Mouse (Mus musculus): ENCODE measurements around the gene Gm17654. TPM values are rescaled to one million over a fixed set of nuclear protein-coding genes. Genes with fewer than 3 reads are reported as not detected.
"Not testable (repeated sequence)": the region's sequence is repeated elsewhere in the genome, so short reads cannot be mapped to it uniquely, and the experiment has no call there.

Gene Gm17654
- total RNA-seq (2021): not detected
- long read RNA-seq, experiment 1: 0 reads
- long read RNA-seq, experiment 2: 0 reads

DNA sequence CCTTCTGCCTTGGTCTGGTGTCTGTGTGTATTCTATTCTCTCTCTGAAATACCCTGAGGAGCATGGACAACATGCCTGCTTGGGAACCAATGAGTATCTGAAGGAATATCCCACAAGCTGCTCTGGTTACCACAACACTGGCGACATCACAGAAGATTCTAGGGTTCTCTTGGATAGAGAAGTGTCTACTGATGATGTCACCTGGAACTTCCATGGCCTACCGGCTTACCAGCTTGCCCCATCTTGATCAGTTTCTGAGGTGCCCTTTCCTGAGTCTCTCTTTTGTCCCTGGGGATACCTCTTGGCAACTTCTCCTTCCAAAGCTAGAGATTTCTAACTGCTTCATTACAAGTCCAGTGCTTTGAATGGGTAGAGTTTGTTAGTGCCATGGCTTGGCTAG, at the start of gene Gm17654:
TSS of gene Gm17654 (minus strand) at position 101 of the 400 bp plus-strand sequence.
- not testable (repeated sequence) for DNase-seq

DNA sequence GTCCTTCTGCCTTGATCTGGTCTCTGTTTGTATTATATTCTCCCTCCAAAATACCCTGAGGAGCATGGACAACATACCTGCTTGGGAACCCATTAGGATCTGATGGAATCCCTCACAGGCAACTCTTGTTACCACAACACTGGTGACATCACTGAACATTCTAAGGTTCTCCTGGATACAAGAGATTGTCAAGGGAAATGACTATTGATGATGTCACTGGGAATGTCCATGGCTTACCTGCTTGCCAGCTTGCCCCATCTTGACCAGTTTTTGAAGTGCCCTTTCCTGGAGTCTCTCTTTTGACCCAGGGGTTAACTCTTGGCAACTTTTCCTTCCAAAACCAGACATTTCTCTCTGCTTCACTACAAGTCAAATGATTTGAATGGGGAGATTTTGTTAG, 29.0 kb upstream of the Gm17654 start, which contains the start of gene Gm10375:
TSS of gene Gm10375 (minus strand) at position 101 of the 400 bp plus-strand sequence.
- not testable (repeated sequence) for DNase-seq

DNA sequence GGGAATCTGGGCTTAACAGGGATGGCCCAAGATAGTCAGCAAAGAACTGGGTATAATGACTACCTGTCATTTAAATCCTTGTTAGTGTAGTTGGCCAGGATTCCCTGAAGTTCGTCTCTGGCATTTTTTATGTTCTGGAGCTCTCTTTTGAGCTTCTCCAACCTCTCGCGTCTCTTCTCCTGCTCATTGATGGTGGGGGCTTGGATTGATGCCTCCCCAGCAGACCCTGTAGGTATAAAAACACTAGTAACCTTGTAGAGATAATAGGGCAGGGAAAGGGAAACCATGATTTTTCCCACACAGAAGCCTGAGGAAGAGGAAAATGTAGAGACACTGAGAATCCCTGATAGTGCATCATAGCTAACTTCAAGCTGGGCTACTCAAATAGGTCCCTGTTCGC, 977 bp downstream of the Gm17654 start:
- peak; percentile 7 for DNase-seq

DNA sequence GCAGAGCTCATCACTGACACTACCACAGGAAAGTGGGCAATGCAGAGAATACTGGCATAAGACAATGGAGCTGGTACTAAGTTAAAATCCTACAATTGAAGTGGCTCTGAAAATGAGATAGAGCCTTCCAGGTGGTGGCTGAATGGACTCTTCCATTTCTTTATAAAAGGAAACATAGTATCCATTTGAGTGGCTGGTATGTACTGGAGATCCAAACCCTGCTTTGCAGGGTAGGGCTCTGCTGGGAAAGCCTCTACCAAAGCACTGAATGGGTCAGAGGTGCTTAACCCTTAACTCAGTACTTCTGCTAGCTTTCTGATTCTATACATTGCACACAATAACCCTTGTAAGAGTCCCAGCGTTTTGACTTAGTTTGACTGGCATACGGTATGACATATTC, 26.7 kb downstream of the Gm17654 start:
- DNase-seq: not testable (repeated sequence)

DNA sequence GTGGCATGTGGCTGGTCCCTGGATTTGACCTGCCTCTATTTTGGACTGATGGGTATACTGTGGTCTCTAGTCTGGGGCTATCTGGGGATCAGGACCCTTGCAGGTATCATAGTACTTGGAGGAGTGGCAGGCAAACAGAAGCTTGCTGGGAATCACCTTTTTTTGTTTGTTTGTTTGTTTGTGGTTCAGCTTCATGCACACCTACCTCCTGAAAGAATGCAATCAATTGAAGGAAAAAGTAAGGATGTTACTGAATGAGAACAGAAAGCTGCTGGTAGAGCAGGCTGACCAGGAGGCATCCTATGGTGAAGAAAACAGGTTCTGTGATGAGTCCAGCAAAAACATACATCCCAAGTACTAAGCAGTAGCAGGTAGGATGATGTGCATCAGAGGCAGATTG, 32.7 kb downstream of the Gm17654 start:
- DNase-seq: not testable (repeated sequence)

DNA sequence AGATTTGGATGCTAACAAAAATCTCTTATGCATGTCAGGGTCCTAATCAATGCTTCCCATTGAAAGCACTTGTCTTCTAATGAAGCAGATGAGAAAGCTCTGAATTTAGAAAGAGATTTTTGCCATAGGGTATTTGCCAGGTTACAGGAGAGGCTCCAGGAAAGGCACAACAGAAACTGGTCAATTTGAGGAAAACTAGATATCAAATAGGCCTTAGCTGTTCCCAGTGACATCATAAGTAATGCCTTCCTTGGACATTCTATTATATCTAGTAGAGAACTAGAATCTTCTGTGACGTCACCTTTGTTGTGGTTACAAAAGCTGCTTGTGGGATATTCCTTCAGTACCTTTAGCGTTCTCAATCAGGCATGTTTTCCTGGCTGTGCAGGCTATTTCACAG, 35.7 kb downstream of the Gm17654 start, which contains the start of gene Gm5799:
TSS of gene Gm5799 (plus strand) at position 301 of the 400 bp plus-strand sequence.
- not testable (repeated sequence) for DNase-seq

DNA sequence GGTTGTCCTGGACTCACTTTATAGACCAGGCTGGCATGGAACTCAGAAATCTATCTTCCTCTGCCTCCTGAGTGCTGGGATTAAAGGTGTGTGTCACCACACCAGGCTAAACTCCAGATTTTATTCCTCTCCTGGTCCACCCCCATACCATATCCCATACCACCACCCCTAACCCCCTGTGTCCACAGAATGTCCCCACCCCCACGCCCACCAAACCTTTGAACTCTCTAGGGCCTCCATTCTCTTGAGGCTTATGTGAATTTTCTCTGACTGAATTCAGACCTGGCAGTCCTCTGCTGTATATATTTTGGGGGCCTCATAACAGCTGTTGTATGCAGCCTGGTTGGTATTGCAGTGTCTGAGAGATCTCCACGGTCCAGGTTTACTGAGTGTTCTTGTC, 40.8 kb downstream of the Gm17654 start:
- not testable (repeated sequence) for DNase-seq

DNA sequence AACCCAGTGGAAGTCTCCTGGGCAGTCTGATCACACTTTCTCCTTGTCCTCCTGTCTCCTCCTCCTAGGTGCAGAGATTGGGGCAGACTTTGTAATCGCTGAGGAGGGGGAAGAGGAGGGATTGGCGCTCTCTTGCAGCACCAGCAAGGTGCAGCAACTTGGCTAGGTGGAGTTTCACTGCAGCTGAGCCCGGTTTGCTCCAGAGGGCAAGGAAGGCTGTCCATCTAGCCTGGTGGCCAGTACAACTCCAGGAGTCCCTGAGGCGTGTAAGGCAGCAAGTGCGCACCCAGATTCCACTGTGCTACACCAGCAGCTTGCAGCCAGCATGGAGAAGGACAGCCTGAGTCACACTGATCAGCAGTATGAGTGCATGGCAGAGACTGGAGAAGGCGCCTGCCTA, 46.6 kb downstream of the Gm17654 start:
- peak; percentile 20 for DNase-seq

DNA sequence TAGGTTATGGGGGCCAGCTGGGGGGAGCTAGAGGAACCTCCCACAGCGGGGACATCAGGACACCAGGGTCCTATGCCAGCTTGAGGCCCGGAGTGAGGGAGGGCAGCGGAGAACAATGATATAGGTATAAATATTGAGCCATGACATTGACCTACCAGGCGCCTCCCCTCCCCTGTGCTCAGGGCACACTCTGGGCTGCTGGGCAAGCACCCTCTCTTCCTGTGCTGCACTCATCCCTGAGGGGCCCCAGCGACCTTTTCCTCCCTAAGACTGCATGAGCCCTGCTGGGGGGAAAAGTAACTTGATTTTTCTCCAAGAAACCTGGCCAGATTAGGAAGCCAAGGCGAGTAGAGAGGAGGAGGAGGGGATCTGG, 46.9 kb downstream of the Gm17654 start:
- DNase-seq: not testable (repeated sequence)

DNA sequence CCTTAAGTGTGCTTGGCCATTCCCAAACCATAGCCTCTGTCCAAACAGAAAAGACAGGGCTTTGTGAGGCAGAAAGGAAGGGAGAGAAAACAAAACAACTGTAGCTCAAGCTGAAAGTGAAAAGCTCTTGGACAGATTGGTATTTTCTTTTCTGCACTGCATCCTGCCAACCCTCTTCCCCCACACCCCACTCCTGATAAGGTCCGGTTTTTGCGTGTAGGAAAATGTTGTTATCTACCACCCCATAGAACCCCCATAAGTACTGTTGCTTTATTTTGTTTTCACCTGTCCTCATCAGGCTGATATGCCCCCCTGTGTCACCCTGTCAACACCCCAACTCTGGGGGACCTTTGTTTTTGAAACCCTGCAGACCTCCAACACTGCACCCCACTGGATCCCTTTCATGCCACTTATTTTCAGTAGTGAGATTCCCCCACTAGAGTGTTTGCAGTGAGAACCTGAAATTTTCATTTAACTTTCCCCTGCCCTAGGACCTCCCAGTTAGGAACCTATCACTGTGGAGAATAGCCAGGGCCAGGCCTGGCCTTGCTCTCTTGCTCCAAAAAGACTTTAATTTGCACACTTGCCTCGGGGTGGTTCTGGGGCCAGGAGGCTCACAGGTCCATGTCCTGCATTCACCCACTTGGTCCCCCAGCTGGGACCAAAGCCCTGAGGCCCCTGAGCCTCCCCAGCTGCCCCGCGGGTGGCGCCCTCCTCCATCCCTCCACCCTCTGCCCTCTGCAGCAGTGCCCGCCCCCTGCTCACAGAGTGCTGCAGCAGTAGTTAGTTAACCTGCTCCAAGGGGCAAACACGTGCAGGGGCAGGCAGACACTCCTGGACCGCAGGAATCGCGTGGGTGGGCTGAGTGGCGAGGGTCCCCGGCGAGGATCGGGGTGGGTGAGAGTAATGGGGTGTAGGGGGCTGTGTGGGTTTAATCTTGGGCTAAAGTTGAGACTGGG, 47.6 kb downstream of the Gm17654 start:
- DNase-seq: not testable (repeated sequence)

Other genes with a start within 250 kb of the Gm17654 start
- gene 1700001F09Rik, start 231.3 kb downstream of the Gm17654 start, total RNA-seq (2021): not detected
- gene Gm8138, start 162.8 kb downstream of the Gm17654 start, total RNA-seq (2021): not detected
- gene Gm5799, start 35.6 kb downstream of the Gm17654 start, total RNA-seq (2021): not detected
- not detected for gene Gm10375, start 28.9 kb upstream of the Gm17654 start, total RNA-seq (2021)
- not detected for gene Gm8165, start 98.1 kb upstream of the Gm17654 start, total RNA-seq (2021)
- gene Gm7324, start 118.7 kb upstream of the Gm17654 start, total RNA-seq (2021): under 1 TPM; 0.27 to 0.36 TPM
- gene Gm16506, start 148.3 kb upstream of the Gm17654 start, total RNA-seq (2021): not detected
- gene Gm6526, start 168.7 kb upstream of the Gm17654 start, total RNA-seq (2021): not detected
- gene Gm8180, start 205.6 kb upstream of the Gm17654 start, total RNA-seq (2021): not detected